Comparison of ENCODE assay signal across 11 mouse cellular contexts in the genomic region with DNA sequence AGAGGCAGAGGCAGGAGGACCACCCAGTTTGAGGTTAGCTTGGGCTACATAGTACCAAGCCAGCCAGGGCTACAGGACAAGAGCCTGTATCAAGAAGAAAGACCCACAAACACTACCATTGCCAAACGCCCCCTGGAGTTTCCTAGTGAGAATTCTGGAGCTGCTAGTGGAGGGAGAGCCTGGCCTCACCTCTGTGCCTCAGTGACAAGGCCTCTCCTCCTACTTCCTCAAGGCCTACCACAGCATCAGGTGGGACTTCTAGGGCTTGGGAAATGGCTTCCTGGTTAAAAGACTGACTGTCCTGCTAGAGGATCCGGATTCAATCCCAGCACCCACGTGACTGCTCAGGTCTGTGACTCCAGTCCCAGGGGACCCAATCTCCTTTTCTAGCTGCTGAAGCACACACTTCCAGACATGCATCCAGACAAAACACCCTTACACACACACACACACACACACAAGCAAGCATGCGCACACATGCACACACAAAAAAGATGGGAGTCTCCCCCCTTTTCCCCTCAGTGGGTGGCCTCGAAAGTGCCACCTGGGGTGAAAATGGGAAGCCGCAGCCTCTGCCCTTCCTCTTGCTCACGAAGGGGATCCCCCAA. TPM values are rescaled to one million over a fixed set of nuclear protein-coding genes. Genes with fewer than 3 reads are reported as not detected.
A peak's percentile ranks its signal among the peaks of the same experiment; 100 is the strongest.
DNase-seq lines count a peak whose midpoint lies in the region; ATAC-seq and TF ChIP-seq lines count a peak whose summit lies in the region.
"Had no signal": no experiment of that assay in that cellular context is flagged by ENCODE, and none has a peak within 500 bp of the region (broad histone marks: within the 10 kb centered on the region; RNA-seq: fewer than 3 reads in every experiment).

No protein-coding gene starts in this region.

- 80% methylated on average over 7 of the region's 7 CpGs for WGBS in kidney, adult 2 months
- 51% methylated on average over 7 of the region's 7 CpGs for whole genome bisulfite sequencing in liver, embryonic 16.5 days (ENCODE audit: insufficient replicate concordance)

- no peaks in the 10 kb centered on the region for H3K36me3 ChIP-seq in kidney, adult 2 months (ENCODE audit: control insufficient read depth, insufficient read depth, low read length)
- no peaks in the 10 kb centered on the region for H3K36me3 ChIP-seq in ES-E14 (ENCODE audit: control insufficient read depth, insufficient read depth, low read length, poor library complexity, severe bottlenecking)
- no peaks in the 10 kb centered on the region for H3K36me3 ChIP-seq in liver, embryonic 16.5 days (ENCODE audit: control insufficient read depth, insufficient read depth)

- TF ChIP-seq POLR2A in kidney, adult 2 months (IDR thresholded peaks at IDR 0.05; ENCODE audit: low read depth, low read length), result no peak

- TF ChIP-seq CTCF in kidney, adult 2 months (conservative IDR thresholded peaks at IDR 0.05; ENCODE audit: insufficient read depth, insufficient read length, low read depth, low read length), result no peak

- in situ Hi-C loops in ES-E14 (cut with MboI; ENCODE audit: low sequenced_read_pairs in 2 of 2, unreplicated experiment in 2 of 2), result no loop called here

- no peaks in the 10 kb centered on the region for H3K27me3 ChIP-seq in kidney, adult 2 months (replicated peaks; ENCODE audit: control insufficient read depth, insufficient read depth, low read length)
- no peaks in the 10 kb centered on the region for H3K27me3 ChIP-seq in liver, embryonic 16.5 days (ENCODE audit: control insufficient read depth, insufficient read depth, low read depth, low read length)

- intact Hi-C loops in left cerebral cortex, postnatal 14 days (cut with DNase I), result no loop called here

- no peak overlapping the region for H3K4me3 ChIP-seq in kidney, adult 2 months (ENCODE audit: insufficient read depth, low read depth, low read length)
- H3K4me3 ChIP-seq in ES-E14 (ENCODE audit: insufficient read depth in 1 of 2, low read depth in 1 of 2, low read length in 2 of 2, poor library complexity in 1 of 2, severe bottlenecking in 1 of 2), result peak overlapping the region; percentile 4 to 41; a peak in 3 of 4 replicates
- H3K4me3 ChIP-seq in liver, embryonic 16.5 days (ENCODE audit: low read depth, low read length), result no peak overlapping the region
- H3K4me3 ChIP-seq: erythroblast, embryonic 14.5 days had no signal

- peak overlapping the region; percentile 21 for H3K27ac ChIP-seq in kidney, adult 2 months (ENCODE audit: insufficient read depth, low read depth, low read length)
- H3K27ac ChIP-seq in ES-E14 (ENCODE audit: insufficient read depth, low read depth, low read length, poor library complexity, severe bottlenecking), result peak overlapping the region; percentile 99
- peak overlapping the region; percentile 66 for H3K27ac ChIP-seq in liver, embryonic 16.5 days (ENCODE audit: low read length)

- peak; percentile 17; the same call in 1 of the 2 replicates for ATAC-seq in liver, embryonic 16.5 days (ENCODE audit: low read depth)

- no peak overlapping the region for H3K4me2 ChIP-seq in liver, embryonic 16.5 days (ENCODE audit: low read depth, low read length)

- H3K9ac ChIP-seq in ES-E14 (ENCODE audit: insufficient read depth, low read depth, low read length, poor library complexity, severe bottlenecking), result peak overlapping the region; percentile 72
- H3K9ac ChIP-seq in liver, embryonic 16.5 days (ENCODE audit: low read depth, low read length), result no peak overlapping the region; the same call in 1 of the 2 replicates

- H3K9me3 ChIP-seq in ES-E14 (ENCODE audit: control insufficient read depth, insufficient read depth, low read depth, low read length), result no peaks in the 10 kb centered on the region
- H3K9me3 ChIP-seq in liver, embryonic 16.5 days (replicated peaks; ENCODE audit: control insufficient read depth, low read length), result no peaks in the 10 kb centered on the region

- H3K4me1 ChIP-seq in kidney, adult 2 months (ENCODE audit: control insufficient read depth, insufficient read depth, low read length), result peaks cover 13% of the 10 kb centered on the region; the same call in 1 of the 2 replicates
- H3K4me1 ChIP-seq in ES-E14 (ENCODE audit: control insufficient read depth in 2 of 2, insufficient read depth in 2 of 2, low read length in 2 of 2, poor library complexity in 1 of 2), result peaks cover 16 to 28% of the 10 kb centered on the region in 2 experiments; a peak in 3 of 4 replicates
- peaks cover 24% of the 10 kb centered on the region for H3K4me1 ChIP-seq in liver, embryonic 16.5 days (ENCODE audit: control insufficient read depth, low read depth, low read length)

- DNase-seq in kidney, adult 2 months, result no peak
- no peak for DNase-seq in kidney, postnatal 36 days
- DNase-seq in A20 (ENCODE audit: low read depth, low spot score) (peak; percentile 95), ES-E14 (ENCODE audit: low read depth, low spot score) (no peak)
- DNase-seq in cerebellum, postnatal 10 days, result no peak
- no peak for DNase-seq in left cerebral cortex, postnatal 14 days (ENCODE audit: low spot score in 2 of 2)
- no peak for DNase-seq in embryo, embryonic 10.5 days (ENCODE audit: low spot score)
- DNase-seq: cerebellum, adult 11-12 months had no signal

TF ChIP-seq in ES-E14, 5 proteins besides CTCF, POLR2A, EP300 and RAD21:
- TF ChIP-seq HCFC1 (IDR thresholded peaks at IDR 0.05; ENCODE audit: borderline replicate concordance, insufficient read depth, low read length), result no peak
- TF ChIP-seq ZNF384 (IDR thresholded peaks at IDR 0.05; ENCODE audit: low read depth, low read length), result no peak
- no peak for TF ChIP-seq CHD2 (IDR thresholded peaks at IDR 0.05; ENCODE audit: low read depth, low read length)
- no peak for TF ChIP-seq ZC3H11A (IDR thresholded peaks at IDR 0.05; ENCODE audit: borderline replicate concordance, low read depth, low read length)
- TF ChIP-seq MAFK (IDR thresholded peaks at IDR 0.05; ENCODE audit: insufficient read depth, low read depth, low read length), result no peak

RNA-seq across cellular contexts. Expression of a gene that starts 6.3 kb away (rescaled TPM):
- 31.9 and 43.0 TPM in 2 replicates for polyA plus RNA-seq in kidney, adult 2 months (2012; rRNA removed)
- 207 and 253 TPM in 2 replicates for total RNA-seq in ES-E14 (2012; rRNA removed)
- 11.1 and 14.5 TPM in 2 replicates for polyA plus RNA-seq in liver, embryonic 16.5 days (2015; fragmentation: Nextera tagmentation; extraction: Ambion mirVana)
- 10 to 100 TPM; 58.6 to 69.2 TPM for total RNA-seq in left cerebral cortex, postnatal 14 days (2021)

RNA-seq across cellular contexts. Expression of a gene that starts 27.5 kb away (rescaled TPM):
- 9.9 and 13.2 TPM in 2 replicates for polyA plus RNA-seq in kidney, adult 2 months (2012; rRNA removed)
- total RNA-seq in ES-E14 (2012; rRNA removed), result 54.1 and 56.8 TPM in 2 replicates
- polyA plus RNA-seq in liver, embryonic 16.5 days (2015; fragmentation: Nextera tagmentation; extraction: Ambion mirVana), result 32.8 and 33.4 TPM in 2 replicates
- total RNA-seq in left cerebral cortex, postnatal 14 days (2021), result 100 to 1,000 TPM; 332 to 337 TPM

RNA-seq across cellular contexts. Expression of a gene that starts 35.4 kb away (rescaled TPM):
- 5.2 and 6.0 TPM in 2 replicates for polyA plus RNA-seq in kidney, adult 2 months (2012; rRNA removed)
- 1.9 and 5.0 TPM in 2 replicates for total RNA-seq in ES-E14 (2012; rRNA removed)
- polyA plus RNA-seq in liver, embryonic 16.5 days (2015; fragmentation: Nextera tagmentation; extraction: Ambion mirVana), result 0.74 and 0.83 TPM in 2 replicates
- 1 to 10 TPM; 2.0 TPM for total RNA-seq in left cerebral cortex, postnatal 14 days (2021)
- total RNA-seq: hematopoietic stem cell, adult 5-6 weeks had no signal

Comparison
In these comparisons a context has a peak if more than half of its experiments do, and no peak if none do; other contexts are left out.
1. H3K27ac ChIP-seq: peak in every context shown above with its lines; median percentile 99 in ES-E14; 66 in liver, embryonic 16.5 days; 21 in kidney, adult 2 months.
2. H3K4me3 ChIP-seq: peak in ES-E14 (2 of 2); none in kidney, adult 2 months (single experiment) and liver, embryonic 16.5 days (single experiment).